Mouse (Mus musculus) left cerebral cortex, postnatal 36 days (tissue): Measurements from ENCODE around the gene Uvssa. TPM values are rescaled to one million over a fixed set of nuclear protein-coding genes. Genes with fewer than 3 reads are reported as not detected.

Experiments
- DNase-seq, 2 experiments: peaks; one replicate each; pipeline ENCODE4 v3.0.0; 2021 to 2022; ENCODE audit warnings: low spot score in 2 of 2, mixed read lengths in 1 of 2
- intact Hi-C: fragments of 180-260 bp; cut with DNase I; formaldehyde crosslinking; loops from one replicate; pipeline ENCODE4 v1.15.1; 2025
- total RNA-seq, 2 experiments: library from RNA; stranded (reverse); gene quantifications; 2 replicates each; pipeline ENCODE4 v1.2.3; 2021

The Uvssa gene
- total RNA-seq, 2 experiments from 2014 or later: 5.6 to 7.2 TPM

DNA sequence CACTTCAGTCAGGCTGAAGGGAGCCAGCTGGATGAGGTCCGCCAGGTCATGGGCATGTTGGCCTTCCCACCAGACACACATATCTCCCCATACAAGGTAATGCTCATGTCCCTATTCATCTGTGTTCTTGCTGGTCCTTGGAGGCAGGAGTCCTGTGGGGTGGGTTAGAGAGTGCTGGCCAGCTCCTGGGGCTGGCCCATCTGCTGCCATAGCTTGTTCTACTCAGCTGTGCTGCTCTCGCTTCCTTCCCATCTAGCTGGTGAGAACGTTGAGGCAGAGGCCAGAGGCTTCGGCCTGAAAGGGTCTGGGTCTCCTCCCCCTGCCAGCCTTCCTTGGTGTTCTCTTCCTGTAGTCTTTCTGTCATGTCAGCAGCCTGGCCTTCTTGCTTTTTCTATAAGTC, 9.7 kb upstream of the Uvssa start:
- intact Hi-C loops: no loop called here

DNA sequence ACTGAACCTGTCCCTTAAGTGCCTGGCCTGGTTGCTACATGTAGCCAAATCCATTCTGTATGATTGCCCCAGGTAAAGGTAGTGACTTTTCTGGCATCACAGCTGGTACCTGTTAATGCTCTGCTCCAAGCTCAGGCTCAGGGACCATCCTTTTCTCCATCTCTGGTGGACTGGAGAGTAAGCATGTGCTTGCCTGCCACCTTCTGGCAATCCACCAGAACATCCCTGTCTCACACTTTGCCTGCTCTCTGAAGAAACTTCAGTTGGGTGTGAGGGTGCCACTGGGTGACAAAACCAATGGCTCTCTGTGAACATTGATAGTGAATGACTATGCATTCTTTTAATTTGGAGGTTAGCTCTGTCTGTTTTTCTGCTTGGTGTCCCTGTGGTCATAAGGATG, 7.2 kb upstream of the Uvssa start:
- no peak for DNase-seq
- intact Hi-C loops: loop anchor here (5.0 kb wide), 1 partner anchor 169 kb away; no protein-coding TSS in a partner anchor

More for the DNA sequence above, 9.7 kb upstream of the Uvssa start:
- DNase-seq: no peak

DNA sequence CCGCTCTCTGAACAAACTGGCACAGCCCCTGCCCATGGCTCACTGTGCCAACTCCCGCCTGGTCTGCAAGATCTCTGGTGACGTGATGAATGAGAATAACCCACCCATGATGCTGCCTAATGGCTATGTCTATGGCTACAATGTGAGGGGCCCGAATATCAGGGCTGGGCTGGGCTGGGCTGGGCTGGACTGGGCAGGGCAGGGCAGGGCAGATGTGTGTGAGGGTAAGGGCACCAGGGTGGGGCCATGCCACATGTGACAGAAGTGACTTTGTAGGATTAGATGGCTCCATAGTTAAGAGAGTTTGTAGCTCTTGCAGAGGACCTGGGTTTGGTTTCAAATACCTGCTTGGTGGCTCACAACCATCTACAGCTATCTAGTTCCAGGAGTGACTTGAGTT, 6.7 kb upstream of the Uvssa start:
- intact Hi-C loops: loop anchor here (5.0 kb wide), 1 partner anchor 169 kb away; no protein-coding TSS in a partner anchor
- DNase-seq: no peak

DNA sequence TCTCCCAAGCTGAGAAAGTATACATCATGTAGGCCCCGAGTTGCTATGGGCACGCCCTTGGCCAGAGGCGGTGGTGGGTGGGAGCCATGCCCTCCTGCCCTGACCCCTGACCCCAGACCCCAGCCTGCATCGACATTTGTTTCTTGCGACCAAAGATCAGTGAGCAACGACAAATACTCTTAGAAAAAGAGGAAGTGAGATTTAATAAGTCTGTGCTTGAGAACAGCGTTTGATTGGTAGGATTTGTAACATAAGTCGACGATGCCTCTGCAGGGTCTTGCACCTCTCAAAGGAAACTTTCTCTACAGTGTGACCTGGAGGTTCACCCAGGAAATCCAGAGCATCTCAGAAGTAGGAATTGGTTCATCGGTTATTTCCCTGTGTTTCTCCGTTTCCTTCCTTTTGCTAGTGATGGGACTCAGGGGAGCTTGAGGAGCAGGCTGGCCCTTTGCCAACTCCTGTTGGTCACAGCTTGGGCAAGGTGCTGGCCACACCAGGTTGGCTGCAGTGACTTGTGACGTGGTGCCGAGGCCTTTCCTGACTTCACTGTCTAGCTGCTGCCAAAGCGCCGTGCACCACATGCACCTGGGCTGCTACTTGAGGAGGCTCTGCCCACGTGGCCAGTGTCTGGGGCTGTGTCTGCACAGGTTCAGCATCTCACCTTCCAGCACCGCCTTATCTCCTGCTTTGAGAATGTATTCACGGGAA, 5.9 kb upstream of the Uvssa start:
- no peak for DNase-seq
- intact Hi-C loops: loop anchor here (5.0 kb wide), 1 partner anchor 170 kb away; no protein-coding TSS in a partner anchor

DNA sequence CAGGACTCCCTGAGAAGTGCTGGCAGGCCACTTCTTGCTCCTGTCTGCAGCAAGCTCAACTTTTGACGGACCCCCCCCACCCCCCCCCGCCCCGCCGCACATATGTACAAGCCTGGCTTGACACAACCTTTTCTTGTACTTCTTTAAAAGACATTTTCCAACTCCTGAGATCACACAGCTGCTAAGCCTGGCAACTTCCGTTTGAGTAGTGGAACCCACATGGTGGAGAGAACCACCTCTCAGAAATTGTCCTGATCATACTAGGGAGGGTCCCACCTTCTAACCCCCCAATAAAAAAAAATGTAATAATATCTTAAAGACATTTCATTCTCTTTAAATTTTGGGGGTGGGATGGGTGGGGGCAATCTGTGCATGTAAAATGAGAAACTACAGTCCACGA, 1.2 kb upstream of the Uvssa start:
- DNase-seq: no peak
- intact Hi-C loops: loop anchor here (5.0 kb wide), 1 partner anchor 40 kb away; the partner anchor contains the start of gene Maea

DNA sequence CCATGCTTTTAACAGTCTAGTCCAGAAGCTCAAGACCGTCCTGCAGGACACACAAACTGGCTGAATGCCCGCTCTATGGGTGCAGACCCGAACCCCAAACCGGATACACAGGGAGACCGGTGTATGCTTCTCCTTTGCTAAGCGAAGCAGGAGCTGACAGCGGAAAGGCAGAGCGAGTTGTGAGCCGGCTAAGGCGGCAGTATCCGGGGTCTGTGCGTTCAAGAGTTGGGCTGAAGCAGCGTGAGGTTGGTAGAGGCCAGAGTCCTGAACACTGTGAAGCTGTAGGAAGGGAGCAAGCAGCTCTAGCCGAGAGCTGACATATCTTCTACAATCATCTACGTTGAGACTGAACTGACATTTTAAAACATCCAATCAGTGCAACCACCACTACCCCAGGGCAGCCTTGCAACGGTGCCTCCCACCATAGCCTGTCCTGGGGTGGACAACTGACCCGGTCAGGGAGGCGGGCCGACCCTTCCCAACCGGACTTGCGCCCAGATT, 498 bp upstream of the Uvssa start:
- intact Hi-C loops: loop anchor here (1.0 to 5.0 kb wide), 2 partner anchors 41 to 104 kb away; partner anchors contain the start of genes Ctbp1 and Maea
- no peak for DNase-seq

DNA sequence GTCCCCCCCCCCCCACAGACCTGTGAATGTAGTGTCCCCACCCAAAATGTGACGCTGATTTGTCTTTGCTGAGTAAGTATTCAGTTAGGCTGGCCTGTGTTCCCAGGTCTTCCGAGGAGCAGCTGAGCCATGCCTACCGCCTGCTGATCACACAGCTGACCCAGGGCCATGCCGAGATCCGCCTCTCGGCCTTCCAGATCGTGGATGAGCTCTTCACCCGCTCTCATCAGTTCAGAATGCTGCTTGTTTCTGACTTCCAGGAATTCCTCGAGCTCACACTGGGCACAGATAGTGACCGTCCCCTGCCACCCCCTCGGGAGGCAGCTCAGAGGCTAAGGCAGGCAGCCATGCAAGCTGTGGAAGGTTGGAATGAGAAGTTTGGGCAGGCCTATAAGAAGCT, 9.2 kb downstream of the Uvssa start:
- DNase-seq: no peak
- intact Hi-C loops: no loop called here

DNA sequence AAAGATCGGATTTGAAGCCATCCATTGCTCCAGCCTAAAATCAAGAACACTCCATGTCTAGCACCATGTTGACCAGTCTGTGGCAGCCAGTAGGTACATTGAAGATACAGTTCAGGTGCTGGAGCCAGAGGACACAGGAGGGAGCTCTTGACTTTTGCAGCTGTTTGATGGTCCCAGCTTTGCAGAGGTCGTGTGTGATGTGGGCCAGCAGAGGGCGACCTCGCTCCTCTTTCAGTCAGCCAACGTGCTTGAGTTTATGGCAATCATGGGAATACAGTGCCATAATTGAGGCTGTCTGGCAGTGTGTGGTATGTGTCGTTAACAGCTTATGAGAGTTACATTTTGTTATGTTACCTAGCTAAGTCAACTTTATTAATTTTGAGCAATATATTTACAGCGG, 15.5 kb downstream of the Uvssa start:
- DNase-seq: peak; percentile 73 to 78
- intact Hi-C loops: loop anchor here (2.0 kb wide), 2 partner anchors 103 to 195 kb away; no protein-coding TSS in a partner anchor

DNA sequence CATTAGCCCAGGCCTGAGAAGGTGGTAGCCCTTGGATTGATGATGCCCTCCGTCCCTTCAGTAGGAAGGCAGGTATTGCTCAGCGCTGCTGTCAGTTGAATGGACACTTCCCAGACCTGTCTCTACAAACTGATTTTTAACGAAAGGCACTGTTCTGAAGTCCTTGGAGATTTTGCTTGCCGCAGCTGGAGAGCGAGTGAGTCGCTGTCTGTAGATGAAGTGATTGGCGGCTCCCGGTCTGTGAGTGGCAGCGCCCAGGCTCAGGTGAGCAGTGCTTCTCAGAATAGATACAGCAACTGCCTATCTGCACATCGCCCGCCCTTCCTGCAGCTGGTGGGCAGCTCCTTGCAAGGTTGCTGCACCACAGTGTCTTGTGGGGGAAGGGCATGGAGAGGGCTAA, 17.3 kb downstream of the Uvssa start:
- no peak for DNase-seq
- intact Hi-C loops: loop anchor here (5.0 kb wide), 1 partner anchor 47 kb away; no protein-coding TSS in a partner anchor

DNA sequence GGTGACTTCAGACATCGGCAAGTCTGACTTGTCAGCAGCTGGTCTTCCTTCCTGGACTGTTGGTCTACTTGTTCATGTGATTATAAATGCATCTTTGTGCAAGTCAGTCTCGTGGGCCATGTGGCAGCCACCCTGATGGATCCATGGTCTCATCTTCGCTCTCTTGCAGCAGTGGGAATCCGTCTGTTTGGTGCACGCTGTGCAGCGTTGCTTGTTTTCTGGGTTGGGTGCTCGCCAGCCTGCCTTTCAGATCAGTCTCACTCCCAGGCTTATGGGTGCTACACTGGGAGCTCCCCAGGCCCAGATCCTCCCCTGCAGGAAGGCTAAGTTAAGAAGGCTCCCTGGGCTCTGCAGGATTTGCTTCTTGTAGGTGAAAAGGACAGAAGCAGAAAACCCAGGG, 18.5 kb downstream of the Uvssa start:
- no peak for DNase-seq
- intact Hi-C loops: loop anchor here (5.0 kb wide), 1 partner anchor 45 kb away; no protein-coding TSS in a partner anchor

DNA sequence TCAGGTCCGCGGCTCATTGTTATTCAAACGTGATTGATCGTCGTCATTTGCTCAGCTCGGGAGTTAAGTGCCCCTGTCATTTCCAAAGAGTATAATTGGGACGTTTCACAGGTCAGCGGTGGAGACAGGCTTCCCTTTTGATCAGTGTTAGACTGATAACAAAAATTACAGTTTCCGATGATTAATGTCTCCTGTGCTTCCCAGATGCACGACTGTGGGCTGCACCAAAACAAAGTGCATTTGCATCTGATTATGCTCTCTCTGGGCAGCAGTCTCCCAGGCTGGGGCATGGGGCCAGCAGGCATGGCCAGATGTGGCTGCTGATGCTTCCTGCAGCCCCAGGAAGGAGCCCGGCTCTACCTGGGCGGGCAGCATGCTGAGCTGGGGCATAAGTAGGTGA, 22.5 kb downstream of the Uvssa start:
- DNase-seq: no peak
- intact Hi-C loops: no loop called here

DNA sequence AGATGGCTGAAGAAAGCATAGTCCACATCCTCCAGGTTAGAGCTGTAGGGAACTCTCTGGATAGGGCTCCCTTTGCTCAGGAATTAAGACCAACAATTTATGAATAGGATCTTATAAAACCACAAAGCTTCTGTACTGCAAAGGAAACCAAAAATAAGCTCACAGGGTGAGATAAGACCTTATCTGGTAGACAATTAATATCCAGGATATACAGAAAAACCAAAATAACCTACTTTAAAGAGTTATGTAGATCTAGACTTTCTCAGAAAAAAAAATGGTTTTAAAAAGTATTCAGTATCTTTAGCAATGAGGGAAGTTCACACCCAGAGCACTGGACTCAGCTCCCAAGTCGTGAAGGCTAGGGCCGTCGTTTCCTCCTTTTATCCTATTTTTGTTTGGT, 42.0 kb downstream of the Uvssa start:
- intact Hi-C loops: no loop called here
- DNase-seq: no peak

DNA sequence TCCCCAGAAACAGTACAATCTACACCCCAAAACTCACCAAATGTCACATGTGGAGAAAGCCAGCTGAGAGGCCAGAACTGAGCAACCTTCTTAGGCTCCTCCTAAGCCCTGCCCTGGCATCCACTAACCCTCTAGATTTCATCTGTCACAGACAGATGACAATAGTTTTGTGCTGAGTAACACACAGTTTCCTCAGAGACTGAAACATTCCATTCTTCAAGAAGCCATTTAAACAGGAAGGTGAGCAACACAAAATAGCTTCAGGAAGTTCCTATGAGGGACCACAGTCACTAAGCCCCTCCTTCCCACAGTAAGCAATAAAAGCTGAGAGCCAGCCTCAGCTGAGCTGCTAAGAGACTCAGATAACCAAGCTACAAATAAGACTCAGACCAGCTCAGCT, 49.1 kb downstream of the Uvssa start:
- DNase-seq: no peak
- intact Hi-C loops: no loop called here

DNA sequence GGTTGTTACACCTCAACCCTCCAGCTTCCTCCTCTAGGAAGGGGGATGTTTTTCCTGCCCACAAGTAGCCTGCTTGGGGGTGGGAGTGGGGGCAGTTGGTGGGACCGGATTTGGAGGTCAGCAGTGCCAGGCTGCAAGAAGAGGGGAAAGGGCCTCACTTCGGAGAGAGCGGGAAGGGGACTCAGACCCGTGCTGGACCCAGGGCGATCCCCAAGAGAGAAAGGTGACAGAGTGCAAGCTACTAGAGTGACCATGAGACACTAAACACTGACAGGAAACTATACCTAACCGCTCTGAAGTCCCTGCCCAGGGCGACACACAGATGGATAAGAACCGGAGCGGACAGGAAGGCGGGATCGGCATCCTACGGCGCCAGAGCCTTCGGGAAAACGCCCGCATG, 51.8 kb downstream of the Uvssa start:
- intact Hi-C loops: loop anchor here (10.0 kb wide), 1 partner anchor 1965 kb away; no protein-coding TSS in a partner anchor
- no peak for DNase-seq

DNA sequence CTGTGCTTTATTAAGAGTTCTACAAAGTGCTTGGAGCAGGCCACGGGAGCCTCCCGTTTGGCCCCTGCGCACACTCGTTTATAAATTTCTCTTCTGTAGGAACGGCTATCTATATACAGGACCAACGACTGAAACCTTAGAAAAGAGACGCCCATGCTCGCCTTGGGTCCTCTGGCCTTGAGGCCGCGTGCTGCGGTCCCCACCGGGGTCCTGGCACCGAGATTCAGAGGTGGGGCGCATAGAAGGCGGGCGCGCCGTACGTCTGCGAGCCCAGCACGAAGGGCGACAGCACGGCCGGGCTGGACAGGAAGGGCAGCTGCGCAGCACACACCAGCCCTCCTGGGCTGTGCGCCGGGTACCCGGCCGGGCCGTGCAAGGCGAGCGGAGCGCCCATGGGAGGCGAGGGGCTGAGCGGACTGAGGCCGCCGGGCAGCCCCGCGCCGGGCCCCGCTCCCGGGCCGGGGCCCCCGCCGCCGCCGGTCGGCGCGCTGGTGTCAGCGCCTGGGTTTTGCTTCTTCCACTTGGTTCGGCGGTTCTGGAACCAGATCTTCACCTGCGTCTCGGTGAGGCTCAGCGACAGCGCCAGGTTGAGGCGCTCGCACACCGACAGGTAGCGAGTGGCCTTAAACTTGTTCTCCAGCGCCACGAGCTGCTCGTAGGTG, 52.3 kb downstream of the Uvssa start:
- intact Hi-C loops: loop anchor here (10.0 kb wide), 1 partner anchor 1964 kb away; no protein-coding TSS in a partner anchor

DNA sequence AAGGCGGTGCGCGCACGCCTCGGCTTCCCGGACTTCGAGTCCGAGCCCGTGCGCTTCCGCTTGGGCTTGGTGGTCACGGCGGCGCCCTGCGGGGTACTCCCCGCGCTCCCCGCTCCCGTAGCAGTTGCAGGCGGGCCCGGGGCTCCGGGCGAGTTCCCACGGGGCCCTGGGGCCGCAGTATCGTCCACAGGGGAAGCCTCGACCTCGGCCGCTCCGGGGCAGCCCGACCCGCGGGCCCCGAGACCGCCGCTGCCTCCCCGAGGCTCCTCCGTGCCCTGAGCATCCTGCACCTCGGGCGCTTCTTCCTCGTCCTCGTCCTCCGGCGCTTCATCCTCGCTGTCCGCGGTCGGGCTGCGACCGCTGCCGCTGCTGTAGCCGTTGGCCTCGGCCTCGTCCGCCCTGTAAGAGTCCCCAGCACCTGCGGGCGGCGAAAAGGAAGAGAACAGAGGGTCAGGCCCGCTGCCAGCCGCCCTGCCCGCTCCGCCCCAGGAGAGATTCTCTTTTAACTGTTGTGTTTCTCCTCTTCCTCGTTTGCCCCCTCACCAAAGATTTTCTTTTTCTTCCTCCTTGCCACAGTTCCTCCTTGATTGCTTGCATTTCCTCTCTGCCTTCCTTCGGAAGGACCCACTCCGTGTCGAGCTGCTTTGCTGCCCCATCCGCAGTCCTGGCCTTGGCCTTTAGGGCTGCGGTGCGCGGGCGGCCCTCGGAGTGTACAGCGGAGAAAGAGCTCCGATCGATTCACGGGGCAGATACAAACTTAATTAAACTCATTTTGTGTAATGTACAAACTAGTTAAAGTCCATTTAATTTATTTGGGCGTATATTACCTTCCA, 53.0 kb downstream of the Uvssa start:
- intact Hi-C loops: loop anchor here (10.0 kb wide), 1 partner anchor 1963 kb away; no protein-coding TSS in a partner anchor
- DNase-seq: no peak

More for the DNA sequence above, 52.3 kb downstream of the Uvssa start:
- DNase-seq: no peak

DNA sequence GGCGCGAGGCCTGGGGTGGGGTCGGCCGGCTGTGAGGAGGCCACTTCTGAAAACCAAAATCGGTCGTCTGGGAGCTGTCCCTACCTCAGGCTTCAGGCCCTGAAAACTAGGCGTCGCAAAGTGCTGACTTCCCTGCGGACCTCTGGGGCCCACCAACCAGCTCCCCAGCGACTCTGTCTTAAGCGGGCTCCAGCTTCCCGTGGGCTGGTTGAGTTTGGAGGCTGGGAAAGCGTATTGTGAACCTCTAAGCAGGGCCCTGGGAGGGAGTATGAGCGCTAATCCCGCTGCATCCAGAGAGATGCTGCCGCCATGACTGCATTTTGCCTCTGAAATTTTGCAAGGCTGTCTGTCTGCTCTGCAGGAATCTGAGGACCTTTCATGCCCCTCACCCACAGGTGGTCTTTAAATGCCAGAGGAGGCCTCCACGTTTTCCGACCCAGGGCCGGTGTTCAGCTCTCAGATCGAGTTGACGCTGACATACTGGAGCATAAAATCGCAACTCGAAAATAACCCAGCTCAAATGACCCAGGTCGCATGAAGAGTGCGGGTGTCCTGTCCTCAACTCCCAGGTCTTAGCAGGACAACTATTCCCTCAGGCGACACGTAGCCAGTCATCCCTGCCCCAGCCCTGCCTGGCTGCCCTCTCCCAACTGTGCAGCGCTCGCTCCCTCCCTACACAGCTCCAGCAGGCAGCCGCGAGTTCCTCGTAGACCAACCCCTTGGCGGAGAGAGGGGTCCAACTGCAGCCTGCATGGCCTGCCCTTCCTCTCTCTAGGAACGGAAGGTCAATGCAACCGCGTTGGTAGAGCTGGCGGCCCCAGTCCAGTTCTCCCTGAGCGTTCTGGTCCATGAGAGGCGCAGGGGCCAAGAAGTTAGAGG, 53.9 kb downstream of the Uvssa start:
- intact Hi-C loops: loop anchor here (10.0 kb wide), 1 partner anchor 1963 kb away; no protein-coding TSS in a partner anchor
- DNase-seq: no peak
